Mouse (Mus musculus): ENCODE measurements around the gene Xrcc3. TPM values are rescaled to one million over a fixed set of nuclear protein-coding genes. Genes with fewer than 3 reads are reported as not detected.
A peak's percentile ranks its signal among the peaks of the same experiment; 100 is the strongest.

Gene Xrcc3
- polyA plus RNA-seq (2015; fragmentation: Nextera tagmentation; extraction: Ambion mirVana) = 5.1 and 5.7 TPM in 2 replicates

GRCm38 (mm10) chr12:111813766-111814617 is at the start of gene Xrcc3, which contains the start of gene Zfyve21:
Gene Xrcc3 (minus strand): TSS chr12:111813873.
Gene Zfyve21 (plus strand): TSS chr12:111814170.
- peaks cover 89% of the 10 kb centered on the region for H3K4me1 ChIP-seq (replicated peaks)
- peak within 1 kb of the TSS; percentile 89 for H3K4me2 ChIP-seq
- H3K9me3 ChIP-seq (replicated peaks) = no peaks in the 10 kb centered on the region
- H3K9ac ChIP-seq = peak within 1 kb of the TSS; percentile 82
- WGBS (ENCODE audit: insufficient replicate concordance) = under 1% methylated on average over 87 of the region's 87 CpGs
- H3K27ac ChIP-seq (replicated peaks) = peak within 1 kb of the TSS; percentile 98
- H3K4me3 ChIP-seq (replicated peaks) = peak within 1 kb of the TSS; percentile 77
- no peaks in the 10 kb centered on the region for H3K27me3 ChIP-seq
- H3K36me3 ChIP-seq (replicated peaks) = peaks cover 16% of the 10 kb centered on the region
- peak; percentile 94 for ATAC-seq (ENCODE audit: insufficient read depth)

GRCm38 (mm10) chr12:111855448-111855847 is 41.8 kb upstream of the Xrcc3 start:
- Histone ChIP-seq H3K9me3 (replicated peaks) (no peaks in the 10 kb centered on the region), H3K27ac (replicated peaks) (no peak overlapping the region), H3K4me1 (replicated peaks) (no peaks in the 10 kb centered on the region), H3K9ac (no peak overlapping the region), H3K36me3 (replicated peaks) (no peaks in the 10 kb centered on the region), H3K27me3 (no peaks in the 10 kb centered on the region), H3K4me3 (replicated peaks) (no peak overlapping the region), H3K4me2 (no peak overlapping the region)
- 77% methylated on average over 2 of the region's 2 CpGs for WGBS (ENCODE audit: insufficient replicate concordance)
- no peak for ATAC-seq (ENCODE audit: insufficient read depth)

- Histone ChIP-seq H3K27ac (replicated peaks) (no peak overlapping the region), H3K9me3 (replicated peaks) (no peaks in the 10 kb centered on the region), H3K4me3 (replicated peaks) (no peak overlapping the region), H3K36me3 (replicated peaks) (no peaks in the 10 kb centered on the region), H3K4me2 (no peak overlapping the region), H3K4me1 (replicated peaks) (no peaks in the 10 kb centered on the region), H3K9ac (no peak overlapping the region), H3K27me3 (no peaks in the 10 kb centered on the region)
- WGBS (ENCODE audit: insufficient replicate concordance) = 65% methylated on average over 4 of the region's 4 CpGs
- no peak for ATAC-seq (ENCODE audit: insufficient read depth)
Measured at GRCm38 (mm10) chr12:111853546-111853945, 39.9 kb upstream of the Xrcc3 start.

GRCm38 (mm10) chr12:111853011-111853436 is 39.4 kb upstream of the Xrcc3 start:
- H3K4me2 ChIP-seq = no peak overlapping the region
- H3K9ac ChIP-seq = no peak overlapping the region
- no peaks in the 10 kb centered on the region for H3K4me1 ChIP-seq (replicated peaks)
- ATAC-seq (ENCODE audit: insufficient read depth) = no peak
- no peaks in the 10 kb centered on the region for H3K36me3 ChIP-seq (replicated peaks)
- no peaks in the 10 kb centered on the region for H3K9me3 ChIP-seq (replicated peaks)
- 67% methylated on average over 10 of the region's 10 CpGs for WGBS (ENCODE audit: insufficient replicate concordance)
- H3K27ac ChIP-seq (replicated peaks) = no peak overlapping the region
- H3K4me3 ChIP-seq (replicated peaks) = no peak overlapping the region
- no peaks in the 10 kb centered on the region for H3K27me3 ChIP-seq

GRCm38 (mm10) chr12:111851745-111852144 is 38.1 kb upstream of the Xrcc3 start:
- H3K4me3 ChIP-seq (replicated peaks) = no peak overlapping the region
- H3K9ac ChIP-seq = no peak overlapping the region
- H3K27ac ChIP-seq (replicated peaks) = no peak overlapping the region
- H3K4me2 ChIP-seq = no peak overlapping the region
- 73% methylated on average over 5 of the region's 5 CpGs for WGBS (ENCODE audit: insufficient replicate concordance)
- peaks cover 3% of the 10 kb centered on the region; the same call in 1 of the 2 replicates for H3K4me1 ChIP-seq (replicated peaks)
- H3K36me3 ChIP-seq (replicated peaks) = no peaks in the 10 kb centered on the region
- no peaks in the 10 kb centered on the region for H3K9me3 ChIP-seq (replicated peaks)
- no peak for ATAC-seq (ENCODE audit: insufficient read depth)
- H3K27me3 ChIP-seq = no peaks in the 10 kb centered on the region

GRCm38 (mm10) chr12:111851235-111851634 is 37.6 kb upstream of the Xrcc3 start:
- 65% methylated on average over 2 of the region's 2 CpGs for WGBS (ENCODE audit: insufficient replicate concordance)

GRCm38 (mm10) chr12:111848300-111848798 is 34.7 kb upstream of the Xrcc3 start:
- peaks cover 7% of the 10 kb centered on the region for H3K4me1 ChIP-seq (replicated peaks)
- no peaks in the 10 kb centered on the region for H3K36me3 ChIP-seq (replicated peaks)
- H3K27ac ChIP-seq (replicated peaks) = no peak overlapping the region
- H3K9ac ChIP-seq = no peak overlapping the region
- WGBS (ENCODE audit: insufficient replicate concordance) = 77% methylated on average over 9 of the region's 9 CpGs
- H3K4me3 ChIP-seq (replicated peaks) = no peak overlapping the region
- H3K4me2 ChIP-seq = no peak overlapping the region
- no peaks in the 10 kb centered on the region for H3K27me3 ChIP-seq
- H3K9me3 ChIP-seq (replicated peaks) = no peaks in the 10 kb centered on the region
- no peak for ATAC-seq (ENCODE audit: insufficient read depth)

More at GRCm38 (mm10) chr12:111851235-111851634, 37.6 kb upstream of the Xrcc3 start:
- H3K9ac ChIP-seq = no peak overlapping the region
- no peak overlapping the region for H3K4me3 ChIP-seq (replicated peaks)
- H3K4me1 ChIP-seq (replicated peaks) = peaks cover 5% of the 10 kb centered on the region; the same call in 1 of the 2 replicates
- no peak for ATAC-seq (ENCODE audit: insufficient read depth)
- H3K4me2 ChIP-seq = no peak overlapping the region
- no peak overlapping the region for H3K27ac ChIP-seq (replicated peaks)
- no peaks in the 10 kb centered on the region for H3K36me3 ChIP-seq (replicated peaks)
- no peaks in the 10 kb centered on the region for H3K27me3 ChIP-seq
- H3K9me3 ChIP-seq (replicated peaks) = no peaks in the 10 kb centered on the region

- no peaks in the 10 kb centered on the region for H3K36me3 ChIP-seq (replicated peaks)
- H3K27me3 ChIP-seq = no peaks in the 10 kb centered on the region
- H3K4me1 ChIP-seq (replicated peaks) = peaks cover 18% of the 10 kb centered on the region
- no peak overlapping the region for H3K4me2 ChIP-seq
- H3K4me3 ChIP-seq (replicated peaks) = no peak overlapping the region
- 79% methylated on average over 10 of the region's 10 CpGs for whole genome bisulfite sequencing (ENCODE audit: insufficient replicate concordance)
- ATAC-seq (ENCODE audit: insufficient read depth) = no peak
- no peak overlapping the region for H3K9ac ChIP-seq
- no peak overlapping the region for H3K27ac ChIP-seq (replicated peaks)
- H3K9me3 ChIP-seq (replicated peaks) = no peaks in the 10 kb centered on the region
Measured at GRCm38 (mm10) chr12:111846815-111847214, 33.1 kb upstream of the Xrcc3 start.

GRCm38 (mm10) chr12:111845953-111846352 is 32.3 kb upstream of the Xrcc3 start:
- Histone ChIP-seq H3K4me3 (replicated peaks) (no peak overlapping the region), H3K4me2 (no peak overlapping the region), H3K9ac (no peak overlapping the region), H3K4me1 (replicated peaks) (peaks cover 18% of the 10 kb centered on the region), H3K36me3 (replicated peaks) (no peaks in the 10 kb centered on the region; the same call in 1 of the 2 replicates), H3K9me3 (replicated peaks) (no peaks in the 10 kb centered on the region), H3K27ac (replicated peaks) (no peak overlapping the region), H3K27me3 (no peaks in the 10 kb centered on the region)
- no peak for ATAC-seq (ENCODE audit: insufficient read depth)
- 75% methylated on average over 4 of the region's 4 CpGs for WGBS (ENCODE audit: insufficient replicate concordance)

GRCm38 (mm10) chr12:111843470-111843869 is 29.8 kb upstream of the Xrcc3 start:
- WGBS (ENCODE audit: insufficient replicate concordance) = 19% methylated on average over 2 of the region's 2 CpGs
- no peak overlapping the region for H3K4me2 ChIP-seq
- no peak overlapping the region; the same call in 1 of the 2 replicates for H3K27ac ChIP-seq (replicated peaks)
- H3K36me3 ChIP-seq (replicated peaks) = peaks cover 12% of the 10 kb centered on the region
- peaks cover 18% of the 10 kb centered on the region for H3K4me1 ChIP-seq (replicated peaks)
- H3K27me3 ChIP-seq = no peaks in the 10 kb centered on the region
- H3K9me3 ChIP-seq (replicated peaks) = no peaks in the 10 kb centered on the region
- H3K4me3 ChIP-seq (replicated peaks) = no peak overlapping the region
- H3K9ac ChIP-seq = no peak overlapping the region
- ATAC-seq (ENCODE audit: insufficient read depth) = no peak

- no peak for ATAC-seq (ENCODE audit: insufficient read depth)
- no peak overlapping the region for H3K9ac ChIP-seq
- H3K4me3 ChIP-seq (replicated peaks) = no peak overlapping the region
- H3K27ac ChIP-seq (replicated peaks) = peak overlapping the region; percentile 19
- H3K9me3 ChIP-seq (replicated peaks) = no peaks in the 10 kb centered on the region
- no peaks in the 10 kb centered on the region for H3K27me3 ChIP-seq
- peaks cover 14% of the 10 kb centered on the region for H3K36me3 ChIP-seq (replicated peaks)
- no peak overlapping the region for H3K4me2 ChIP-seq
- 71% methylated on average over 15 of the region's 15 CpGs for WGBS (ENCODE audit: insufficient replicate concordance)
- H3K4me1 ChIP-seq (replicated peaks) = peaks cover 18% of the 10 kb centered on the region
Measured at GRCm38 (mm10) chr12:111842565-111843433, 29.1 kb upstream of the Xrcc3 start.
